Mouse (Mus musculus): ENCODE data around the gene Stk19. TPM values are rescaled to one million over a fixed set of nuclear protein-coding genes. Genes with fewer than 3 reads are reported as not detected.

The Stk19 gene
- polyA plus RNA-seq, 2 experiments: 10.6 to 14.8 TPM

GRCm38 (mm10) chr17:34881166-34881565 lies 44.4 kb upstream of the Stk19 start:
- H3K4me3 ChIP-seq (ENCODE audit: insufficient read depth in 1 of 2, low read depth in 2 of 2, low read length in 2 of 2): no peak overlapping the region
- H3K27me3 ChIP-seq (ENCODE audit: control insufficient read depth, insufficient read depth, low read length): no peaks in the 10 kb centered on the region
- H3K36me3 ChIP-seq (replicated peaks; ENCODE audit: control insufficient read depth, insufficient read depth, low read depth): no peaks in the 10 kb centered on the region
- peaks cover 0 to 22% of the 10 kb centered on the region in 2 experiments; a peak in 2 of 4 replicates for H3K4me1 ChIP-seq (replicated peaks; ENCODE audit: control insufficient read depth in 2 of 2, insufficient read depth in 2 of 2, low read length in 1 of 2)
- no peaks in the 10 kb centered on the region for H3K9me3 ChIP-seq (ENCODE audit: control insufficient read depth, low read length)
- TF ChIP-seq CTCF (IDR thresholded peaks at IDR 0.05; ENCODE audit: low read depth) (no peak), EP300 (IDR thresholded peaks at IDR 0.05; ENCODE audit: low read depth) (no peak)
- H3K9ac ChIP-seq (replicated peaks): no peak overlapping the region
- H3K27ac ChIP-seq: no peak overlapping the region
- DNase-seq (ENCODE audit: low read depth in 3 of 3, low spot score in 3 of 3): no peak
- H3K4me2 ChIP-seq (ENCODE audit: low read depth): peak overlapping the region; percentile 54
- ATAC-seq (ENCODE audit: insufficient read depth): no peak

- Histone ChIP-seq H3K27me3 (ENCODE audit: control insufficient read depth, insufficient read depth, low read length) (no peaks in the 10 kb centered on the region), H3K36me3 (replicated peaks; ENCODE audit: control insufficient read depth, insufficient read depth, low read depth) (no peaks in the 10 kb centered on the region), H3K4me1 (replicated peaks; ENCODE audit: control insufficient read depth in 2 of 2, insufficient read depth in 2 of 2, low read length in 1 of 2) (peaks cover 0 to 13% of the 10 kb centered on the region in 2 experiments; a peak in 2 of 4 replicates), H3K9ac (replicated peaks) (no peak within 1 kb of the TSS), H3K27ac (no peak within 1 kb of the TSS), H3K4me2 (ENCODE audit: low read depth) (no peak within 1 kb of the TSS), H3K9me3 (ENCODE audit: control insufficient read depth, low read length) (no peaks in the 10 kb centered on the region), H3K4me3 (ENCODE audit: insufficient read depth in 1 of 2, low read depth in 2 of 2, low read length in 2 of 2) (no peak within 1 kb of the TSS)
- TF ChIP-seq CTCF (IDR thresholded peaks at IDR 0.05; ENCODE audit: low read depth) (no peak), EP300 (IDR thresholded peaks at IDR 0.05; ENCODE audit: low read depth) (no peak)
- DNase-seq (ENCODE audit: low read depth in 3 of 3, low spot score in 3 of 3) (no peak), ATAC-seq (ENCODE audit: insufficient read depth) (no peak)
- 57% methylated on average over 11 of the region's 11 CpGs for WGBS (ENCODE audit: insufficient replicate concordance)
Observed at GRCm38 (mm10) chr17:34879336-34879879, 42.7 kb upstream of the Stk19 start, which contains the start of gene Zbtb12. Zbtb12 (plus strand) TSS chr17:34879483.

GRCm38 (mm10) chr17:34874321-34874720 lies 37.6 kb upstream of the Stk19 start:
- no peak overlapping the region for H3K27ac ChIP-seq
- no peak overlapping the region for H3K4me3 ChIP-seq (ENCODE audit: insufficient read depth in 1 of 2, low read depth in 2 of 2, low read length in 2 of 2)
- no peaks in the 10 kb centered on the region for H3K27me3 ChIP-seq (ENCODE audit: control insufficient read depth, insufficient read depth, low read length)
- TF ChIP-seq CTCF (IDR thresholded peaks at IDR 0.05; ENCODE audit: low read depth) (no peak), EP300 (IDR thresholded peaks at IDR 0.05; ENCODE audit: low read depth) (no peak)
- no peaks in the 10 kb centered on the region for H3K9me3 ChIP-seq (ENCODE audit: control insufficient read depth, low read length)
- 73% methylated on average over 6 of the region's 6 CpGs for WGBS (ENCODE audit: insufficient replicate concordance)
- H3K4me1 ChIP-seq (replicated peaks; ENCODE audit: control insufficient read depth in 2 of 2, insufficient read depth in 2 of 2, low read length in 1 of 2): no peaks in the 10 kb centered on the region
- no peak overlapping the region for H3K4me2 ChIP-seq (ENCODE audit: low read depth)
- no peaks in the 10 kb centered on the region for H3K36me3 ChIP-seq (replicated peaks; ENCODE audit: control insufficient read depth, insufficient read depth, low read depth)
- ATAC-seq (ENCODE audit: insufficient read depth): no peak
- no peak for DNase-seq (ENCODE audit: low read depth in 3 of 3, low spot score in 3 of 3)
- H3K9ac ChIP-seq (replicated peaks): no peak overlapping the region

DNA sequence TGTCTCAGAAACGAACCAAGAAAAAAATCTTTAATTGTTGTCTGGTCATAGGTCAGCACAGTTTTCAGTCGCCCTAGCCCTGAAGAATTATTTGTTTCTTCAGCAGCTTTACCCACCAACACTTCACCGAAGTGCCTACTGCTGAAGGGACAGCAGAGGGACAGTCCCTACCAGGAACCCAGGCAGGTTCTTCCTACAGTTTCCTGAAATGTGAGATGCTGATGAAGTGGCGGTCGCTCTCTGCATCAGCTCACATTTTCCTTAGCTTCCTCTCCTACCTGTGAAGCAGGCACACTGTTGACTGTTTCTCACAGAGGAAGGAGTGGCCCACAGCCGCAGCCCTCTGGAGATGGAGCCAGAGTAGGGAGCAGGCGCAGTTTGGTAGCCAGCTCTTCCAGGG lies 29.2 kb upstream of the Stk19 start:
- TF ChIP-seq EP300 (IDR thresholded peaks at IDR 0.05; ENCODE audit: low read depth) (no peak), CTCF (IDR thresholded peaks at IDR 0.05; ENCODE audit: low read depth) (no peak)
- no peak overlapping the region for H3K27ac ChIP-seq
- no peak overlapping the region for H3K4me3 ChIP-seq (ENCODE audit: insufficient read depth in 1 of 2, low read depth in 2 of 2, low read length in 2 of 2)
- H3K9me3 ChIP-seq (ENCODE audit: control insufficient read depth, low read length): no peaks in the 10 kb centered on the region
- H3K4me1 ChIP-seq (replicated peaks; ENCODE audit: control insufficient read depth in 2 of 2, insufficient read depth in 2 of 2, low read length in 1 of 2): peaks cover 0 to 2% of the 10 kb centered on the region in 2 experiments; a peak in 1 of 4 replicates
- no peak for ATAC-seq (ENCODE audit: insufficient read depth)
- no peak overlapping the region for H3K4me2 ChIP-seq (ENCODE audit: low read depth)
- DNase-seq (ENCODE audit: low read depth in 3 of 3, low spot score in 3 of 3): no peak
- no peaks in the 10 kb centered on the region for H3K36me3 ChIP-seq (replicated peaks; ENCODE audit: control insufficient read depth, insufficient read depth, low read depth)
- H3K9ac ChIP-seq (replicated peaks): no peak overlapping the region
- 40% methylated on average over 7 of the region's 7 CpGs for WGBS (ENCODE audit: insufficient replicate concordance)
- no peaks in the 10 kb centered on the region for H3K27me3 ChIP-seq (ENCODE audit: control insufficient read depth, insufficient read depth, low read length)

- Histone ChIP-seq H3K4me3 (ENCODE audit: insufficient read depth in 1 of 2, low read depth in 2 of 2, low read length in 2 of 2) (peak within 1 kb of the TSS; percentile 33 to 42), H3K36me3 (replicated peaks; ENCODE audit: control insufficient read depth, insufficient read depth, low read depth) (no peaks in the 10 kb centered on the region), H3K9ac (replicated peaks) (0 out of 2 replicates have a peak within 1 kb of the TSS, but pooled peaks have one; percentile 3), H3K4me2 (ENCODE audit: low read depth) (peak within 1 kb of the TSS; percentile 40), H3K4me1 (replicated peaks; ENCODE audit: control insufficient read depth in 2 of 2, insufficient read depth in 2 of 2, low read length in 1 of 2) (peaks cover 0 to 4% of the 10 kb centered on the region in 2 experiments; a peak in 1 of 4 replicates), H3K27ac (no peak within 1 kb of the TSS; the same call in 1 of the 2 replicates), H3K9me3 (ENCODE audit: control insufficient read depth, low read length) (no peaks in the 10 kb centered on the region), H3K27me3 (ENCODE audit: control insufficient read depth, insufficient read depth, low read length) (no peaks in the 10 kb centered on the region)
- DNase-seq (ENCODE audit: low read depth in 3 of 3, low spot score in 3 of 3): no peak
- WGBS (ENCODE audit: insufficient replicate concordance): 42% methylated on average over 8 of the region's 8 CpGs
- no peak for TF ChIP-seq CTCF (IDR thresholded peaks at IDR 0.05; ENCODE audit: low read depth)
- TF ChIP-seq EP300 (IDR thresholded peaks at IDR 0.05; ENCODE audit: low read depth): no peak
- peak; percentile 47; the same call in 1 of the 2 replicates for ATAC-seq (ENCODE audit: insufficient read depth)
Observed at GRCm38 (mm10) chr17:34862416-34863081, 25.8 kb upstream of the Stk19 start, which contains the start of gene Cfb. Cfb (minus strand) TSS chr17:34862518.

Data from liver, embryonic 14.5 days (tissue).